Mouse (Mus musculus) liver, adult 2 months (tissue): ENCODE measurements around the gene Adarb1. TPM values are rescaled to one million over a fixed set of nuclear protein-coding genes. Genes with fewer than 3 reads are reported as not detected.

Experiments
- DNase-seq: peaks from one replicate; pipeline ENCODE4 v3.0.0-alpha.2; 2011; ENCODE audit warnings: low read depth, low spot score; ENCODE audit errors: extremely low read depth
- H3K27ac ChIP-seq: fragments of 200-500 bp; replicated peaks from 2 replicates; pipeline ENCODE4 v1.5.1; 2012; ENCODE audit warnings: low read depth, mild to moderate bottlenecking, control low read depth, inconsistent platforms, low read length; ENCODE audit not compliant: insufficient read depth
- H3K27me3 ChIP-seq: fragments of 200-500 bp; 2 replicates; pipeline ENCODE4 v1.6.1; 2012; ENCODE audit warnings: mild to moderate bottlenecking, moderate library complexity, low read length, inconsistent platforms; ENCODE audit not compliant: control insufficient read depth, insufficient read depth
- H3K36me3 ChIP-seq: fragments of 200-500 bp; 2 replicates; pipeline ENCODE4 v1.6.1; 2012; ENCODE audit warnings: low read length, inconsistent platforms; ENCODE audit not compliant: control insufficient read depth, insufficient read depth
- H3K4me1 ChIP-seq: fragments of 200-500 bp; 2 replicates; pipeline ENCODE4 v1.6.1; 2011; ENCODE audit warnings: low read length; ENCODE audit not compliant: control insufficient read depth, insufficient read depth
- H3K4me3 ChIP-seq: fragments of 200-500 bp; 2 replicates; pipeline ENCODE4 v1.5.1; 2011; ENCODE audit warnings: low read depth, mild to moderate bottlenecking, control low read depth, low read length, moderate library complexity; ENCODE audit not compliant: insufficient read depth
- H3K79me2 ChIP-seq: fragments of 200-500 bp; 2 replicates; pipeline ENCODE4 v1.6.1; 2012; ENCODE audit warnings: inconsistent platforms, mild to moderate bottlenecking, low read length, moderate library complexity; ENCODE audit not compliant: control insufficient read depth, insufficient read depth
- H3K9ac ChIP-seq: fragments of 200-500 bp; 2 replicates; pipeline ENCODE4 v1.6.1; 2012; ENCODE audit warnings: low read depth, mild to moderate bottlenecking, control low read depth, inconsistent platforms, low read length
- CTCF ChIP-seq: fragments of 200-500 bp; IDR thresholded peaks from 2 replicates; pipeline ENCODE4 v1.5.1; 2011; ENCODE audit warnings: low read depth, low read length, control low read depth
- POLR2A ChIP-seq: fragments of 200-500 bp; IDR thresholded peaks from 2 replicates; pipeline ENCODE4 v1.6.1; 2011; ENCODE audit warnings: low read length, control low read depth; ENCODE audit not compliant: insufficient read depth; ENCODE audit errors: extremely low read depth
- WGBS: fragments of 180-500 bp; shearing (Covaris S2); methylation state at CpG from one replicate; pipeline ENCODE4 v1.1.7; 2018; 5-methylcytosine and 5-hydroxymethylcytosine counted together
- polyA plus RNA-seq: library from polyadenylated mRNA; depleted of rRNA; stranded (reverse); fragments of >200 nt; gene quantifications from 2 replicates; pipeline ENCODE4 v1.2.3, GENCODE M21; 2012
- total RNA-seq: library from RNA; depleted of rRNA; stranded (reverse); fragments of >200 nt; gene quantifications from 2 replicates; pipeline ENCODE4 v1.2.3, GENCODE M21; 2014

The Adarb1 gene
- total and polyA plus RNA-seq, 2 experiments = 4.6 to 12.2 TPM

DNA sequence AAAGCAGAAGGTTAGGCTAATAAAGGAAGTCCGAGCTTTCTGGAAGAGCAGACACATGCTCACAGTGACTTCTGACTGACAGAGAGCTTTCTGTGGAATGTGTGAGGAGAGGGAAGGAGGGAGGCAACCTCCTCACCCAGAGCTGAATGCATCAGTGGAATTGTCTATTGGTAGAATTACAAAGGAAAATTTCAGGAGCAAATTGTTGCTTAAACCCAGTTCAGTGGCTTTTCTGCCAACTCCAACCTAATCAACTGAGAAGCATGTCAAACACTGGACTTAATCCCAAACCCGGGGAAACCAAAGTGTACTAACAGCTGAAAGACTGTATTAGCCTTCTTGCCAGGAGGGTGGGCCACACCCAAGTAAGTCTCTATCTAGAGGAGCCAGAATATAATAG lies 36.9 kb downstream of the Adarb1 start:
- peaks cover 26% of the 10 kb centered on the region for H3K4me1 ChIP-seq
- H3K27ac ChIP-seq = 0 out of 2 replicates have a peak overlapping the region, but pooled peaks have one; percentile 7
- H3K36me3 ChIP-seq = no peaks in the 10 kb centered on the region
- H3K4me3 ChIP-seq = no peak overlapping the region
- H3K9ac ChIP-seq = no peak overlapping the region
- TF ChIP-seq POLR2A = no peak
- TF ChIP-seq CTCF = no peak
- 48% methylated on average over 2 of the region's 2 CpGs for WGBS
- H3K79me2 ChIP-seq = peaks cover 4% of the 10 kb centered on the region
- peak; percentile 58 for DNase-seq
- H3K27me3 ChIP-seq = no peaks in the 10 kb centered on the region

DNA sequence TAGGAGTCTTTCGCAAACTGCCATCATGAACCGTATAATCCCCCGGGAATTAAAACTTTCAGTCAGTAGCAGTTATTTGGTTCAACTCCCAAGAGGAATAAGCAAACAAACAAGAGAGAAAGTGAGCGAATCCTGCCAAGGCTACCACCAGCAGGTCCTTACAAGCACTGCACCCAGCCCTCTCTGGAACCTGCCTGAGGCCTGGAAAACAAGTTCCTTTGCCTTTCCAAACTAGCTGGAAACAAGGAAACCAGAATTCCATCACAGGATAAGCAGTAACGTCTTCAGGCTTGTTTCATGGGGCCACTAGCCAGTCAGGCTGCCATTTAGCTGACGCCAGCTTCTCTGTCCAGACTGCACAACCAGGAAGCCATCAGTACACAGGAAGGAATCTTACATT lies 37.4 kb downstream of the Adarb1 start:
- Histone ChIP-seq H3K4me3 (no peak overlapping the region), H3K27me3 (no peaks in the 10 kb centered on the region), H3K4me1 (peaks cover 26% of the 10 kb centered on the region), H3K79me2 (peaks cover 4% of the 10 kb centered on the region), H3K36me3 (no peaks in the 10 kb centered on the region), H3K9ac (no peak overlapping the region; the same call in 1 of the 2 replicates), H3K27ac (peak overlapping the region; percentile 29)
- 42% methylated on average over 6 of the region's 6 CpGs for WGBS
- peak; percentile 69 for DNase-seq
- TF ChIP-seq POLR2A (no peak), CTCF (peak; percentile 68)

GRCm38 (mm10) chr10:77379199-77379598 lies 38.9 kb downstream of the Adarb1 start:
- no peak for DNase-seq
- no peak overlapping the region for H3K4me3 ChIP-seq
- peaks cover 4% of the 10 kb centered on the region for H3K79me2 ChIP-seq
- TF ChIP-seq POLR2A (no peak), CTCF (no peak)
- 98% methylated on average over 4 of the region's 4 CpGs for WGBS
- H3K36me3 ChIP-seq = no peaks in the 10 kb centered on the region
- peaks cover 24% of the 10 kb centered on the region for H3K4me1 ChIP-seq
- no peak overlapping the region for H3K27ac ChIP-seq
- H3K27me3 ChIP-seq = no peaks in the 10 kb centered on the region
- no peak overlapping the region for H3K9ac ChIP-seq

GRCm38 (mm10) chr10:77376056-77376455 lies 42.0 kb downstream of the Adarb1 start:
- Histone ChIP-seq H3K4me3 (no peak overlapping the region), H3K9ac (no peak overlapping the region), H3K27me3 (no peaks in the 10 kb centered on the region), H3K4me1 (peaks cover 22% of the 10 kb centered on the region), H3K79me2 (no peaks in the 10 kb centered on the region), H3K36me3 (no peaks in the 10 kb centered on the region), H3K27ac (no peak overlapping the region)
- 79% methylated on average over 1 of the region's 1 CpGs for WGBS
- no peak for TF ChIP-seq CTCF
- no peak for TF ChIP-seq POLR2A
- DNase-seq = no peak

DNA sequence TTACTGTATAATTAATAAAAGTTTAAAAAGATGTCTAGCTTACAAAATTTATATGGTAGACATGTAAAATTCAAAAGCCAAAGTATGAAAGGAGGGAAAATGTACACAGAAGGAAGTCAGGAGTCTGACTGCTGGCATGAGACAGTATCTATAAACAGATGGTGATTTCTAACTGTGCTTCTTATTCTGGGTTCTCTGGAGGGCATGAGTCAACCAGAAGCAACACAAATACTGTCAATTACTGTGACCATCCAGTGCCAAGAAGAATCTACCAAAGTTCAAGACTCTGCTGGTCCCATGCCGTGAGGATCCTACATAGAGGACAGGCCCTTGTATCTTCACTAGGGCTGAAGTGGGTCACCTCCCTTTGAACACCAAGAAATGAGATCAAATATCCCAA lies 43.1 kb downstream of the Adarb1 start:
- Histone ChIP-seq H3K27me3 (no peaks in the 10 kb centered on the region), H3K79me2 (peaks cover 2% of the 10 kb centered on the region; the same call in 1 of the 2 replicates), H3K9ac (no peak overlapping the region), H3K4me1 (peaks cover 15% of the 10 kb centered on the region), H3K4me3 (no peak overlapping the region), H3K27ac (no peak overlapping the region), H3K36me3 (no peaks in the 10 kb centered on the region)
- no peak for DNase-seq
- WGBS = 82% methylated on average over 1 of the region's 1 CpGs
- TF ChIP-seq CTCF (no peak), POLR2A (no peak)

DNA sequence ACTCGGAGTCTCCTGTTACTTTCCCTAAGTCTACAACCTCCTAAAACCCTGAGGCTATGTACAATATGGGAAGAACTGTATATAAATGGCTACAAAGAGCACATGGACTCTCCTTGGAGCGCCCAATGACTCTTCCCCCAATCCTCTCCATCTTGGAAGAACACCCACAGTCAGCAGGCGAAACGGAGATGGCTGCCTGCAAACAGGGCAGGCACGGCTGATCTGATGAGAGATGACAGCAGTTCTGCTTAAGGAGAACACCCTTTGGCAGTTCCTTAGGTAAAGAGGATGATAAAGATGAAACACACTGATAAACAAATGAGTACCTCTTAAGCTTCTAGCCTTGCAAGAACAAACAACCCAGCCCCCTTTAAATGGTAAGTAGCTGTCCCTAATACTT lies 43.7 kb downstream of the Adarb1 start:
- Histone ChIP-seq H3K4me1 (peaks cover 11% of the 10 kb centered on the region), H3K36me3 (no peaks in the 10 kb centered on the region), H3K9ac (no peak overlapping the region), H3K4me3 (no peak overlapping the region), H3K27me3 (no peaks in the 10 kb centered on the region), H3K79me2 (peaks cover 3% of the 10 kb centered on the region; the same call in 1 of the 2 replicates), H3K27ac (no peak overlapping the region)
- DNase-seq = no peak
- TF ChIP-seq POLR2A = no peak
- TF ChIP-seq CTCF = no peak
- WGBS = 92% methylated on average over 5 of the region's 5 CpGs
